Mouse (Mus musculus): ENCODE results near the gene Alg5. TPM values are rescaled to one million over a fixed set of nuclear protein-coding genes. Genes with fewer than 3 reads are reported as not detected.
A peak's percentile ranks its signal among the peaks of the same experiment; 100 is the strongest.
"Not testable (repeated sequence)": the region's sequence is repeated elsewhere in the genome, so short reads cannot be mapped to it uniquely, and the experiment has no call there.

The Alg5 gene
- total RNA-seq, 2 experiments from 2014 or later, result 24.3 to 25.6 TPM

- intact Hi-C loops (cut with DNase I), result loop anchor here (5.0 to 10.0 kb wide), 3 partner anchors 68 to 620 kb away; no protein-coding TSS in a partner anchor
- peak; percentile 86 to 93 for DNase-seq (ENCODE audit: extremely low spot score in 1 of 2, low spot score in 2 of 2)
Measured at GRCm38 (mm10) chr3:54734411-54735246, 710 bp upstream of the Alg5 start.

GRCm38 (mm10) chr3:54736101-54736927, 975 bp downstream of the Alg5 start:
- no peak for DNase-seq (ENCODE audit: extremely low spot score in 1 of 2, low spot score in 2 of 2)
- intact Hi-C loops (cut with DNase I), result loop anchor here (5.0 to 10.0 kb wide), 3 partner anchors 66 to 618 kb away; no protein-coding TSS in a partner anchor

- no peak for DNase-seq (ENCODE audit: extremely low spot score in 1 of 2, low spot score in 2 of 2)
- intact Hi-C loops (cut with DNase I), result loop anchor here (5.0 to 10.0 kb wide), 3 partner anchors 65 to 617 kb away; no protein-coding TSS in a partner anchor
Measured at GRCm38 (mm10) chr3:54737317-54737716, 2.0 kb downstream of the Alg5 start.

GRCm38 (mm10) chr3:54741965-54742364, 6.6 kb downstream of the Alg5 start:
- intact Hi-C loops (cut with DNase I), result no loop called here
- no peak for DNase-seq (ENCODE audit: extremely low spot score in 1 of 2, low spot score in 2 of 2)

GRCm38 (mm10) chr3:54745799-54746198, 10.5 kb downstream of the Alg5 start:
- intact Hi-C loops (cut with DNase I), result no loop called here
- peak in 1 of 2 experiments; percentile 53 for DNase-seq (ENCODE audit: extremely low spot score in 1 of 2, low spot score in 2 of 2)

- DNase-seq (ENCODE audit: extremely low spot score in 1 of 2, low spot score in 2 of 2), result no peak
- intact Hi-C loops (cut with DNase I), result no loop called here
Measured at GRCm38 (mm10) chr3:54753411-54753810, 18.1 kb downstream of the Alg5 start.

- peak; percentile 33 to 76 for DNase-seq (ENCODE audit: extremely low spot score in 1 of 2, low spot score in 2 of 2)
- intact Hi-C loops (cut with DNase I), result loop anchor here (5.0 kb wide), 1 partner anchor 37 kb away; no protein-coding TSS in a partner anchor
Measured at GRCm38 (mm10) chr3:54755145-54756041, 20.1 kb downstream of the Alg5 start, which contains the start of gene Smad9. Smad9 (plus strand) TSS chr3:54755582.

GRCm38 (mm10) chr3:54756058-54756457, 20.7 kb downstream of the Alg5 start:
- intact Hi-C loops (cut with DNase I), result loop anchor here (5.0 kb wide), 1 partner anchor 36 kb away; no protein-coding TSS in a partner anchor
- peak in 1 of 2 experiments; percentile 44 for DNase-seq (ENCODE audit: extremely low spot score in 1 of 2, low spot score in 2 of 2)

GRCm38 (mm10) chr3:54757446-54757845, 22.1 kb downstream of the Alg5 start:
- intact Hi-C loops (cut with DNase I), result loop anchor here (5.0 kb wide), 1 partner anchor 35 kb away; no protein-coding TSS in a partner anchor

GRCm38 (mm10) chr3:54759211-54759610, 23.9 kb downstream of the Alg5 start:
- no peak for DNase-seq (ENCODE audit: extremely low spot score in 1 of 2, low spot score in 2 of 2)
- intact Hi-C loops (cut with DNase I), result loop anchor here (5.0 kb wide), 1 partner anchor 33 kb away; no protein-coding TSS in a partner anchor

More at GRCm38 (mm10) chr3:54757446-54757845, 22.1 kb downstream of the Alg5 start:
- no peak for DNase-seq (ENCODE audit: extremely low spot score in 1 of 2, low spot score in 2 of 2)

GRCm38 (mm10) chr3:54760321-54761115, 25.2 kb downstream of the Alg5 start:
- no peak for DNase-seq (ENCODE audit: extremely low spot score in 1 of 2, low spot score in 2 of 2)
- intact Hi-C loops (cut with DNase I), result no loop called here

- DNase-seq (ENCODE audit: extremely low spot score in 1 of 2, low spot score in 2 of 2), result no peak
- intact Hi-C loops (cut with DNase I), result no loop called here
Measured at GRCm38 (mm10) chr3:54761258-54761657, 25.9 kb downstream of the Alg5 start.

GRCm38 (mm10) chr3:54764418-54764817, 29.1 kb downstream of the Alg5 start:
- intact Hi-C loops (cut with DNase I), result no loop called here

GRCm38 (mm10) chr3:54765521-54765920, 30.2 kb downstream of the Alg5 start:
- DNase-seq (ENCODE audit: extremely low spot score in 1 of 2, low spot score in 2 of 2); intact Hi-C loops (cut with DNase I): not testable (repeated sequence)

More at GRCm38 (mm10) chr3:54764418-54764817, 29.1 kb downstream of the Alg5 start:
- peak in 1 of 2 experiments; percentile 50 for DNase-seq (ENCODE audit: extremely low spot score in 1 of 2, low spot score in 2 of 2)

GRCm38 (mm10) chr3:54766034-54766433, 30.7 kb downstream of the Alg5 start:
- DNase-seq (ENCODE audit: extremely low spot score in 1 of 2, low spot score in 2 of 2), result no peak
- intact Hi-C loops (cut with DNase I), result no loop called here

- DNase-seq (ENCODE audit: extremely low spot score in 1 of 2, low spot score in 2 of 2), result no peak
- intact Hi-C loops (cut with DNase I), result no loop called here
Measured at GRCm38 (mm10) chr3:54766811-54767210, 31.5 kb downstream of the Alg5 start.

GRCm38 (mm10) chr3:54768592-54768991, 33.3 kb downstream of the Alg5 start:
- intact Hi-C loops (cut with DNase I), result no loop called here
- no peak for DNase-seq (ENCODE audit: extremely low spot score in 1 of 2, low spot score in 2 of 2)
